Mouse (Mus musculus) embryonic fibroblast, embryonic 13.5 days (primary cell): ENCODE data around the gene Pkn1. TPM values are rescaled to one million over a fixed set of nuclear protein-coding genes. Genes with fewer than 3 reads are reported as not detected.
A peak's percentile ranks its signal among the peaks of the same experiment; 100 is the strongest.

ENCODE experiments used
- H3K27ac ChIP-seq: 2 replicates; pipeline ENCODE4 v1.5.1; 2012; ENCODE audit warnings: low read length, control low read depth, inconsistent platforms; ENCODE audit not compliant: insufficient read depth
- H3K4me1 ChIP-seq: 2 replicates; pipeline ENCODE4 v1.6.1; 2011; ENCODE audit warnings: low read length; ENCODE audit not compliant: control insufficient read depth, insufficient read depth
- H3K4me3 ChIP-seq: 2 replicates; pipeline ENCODE4 v1.5.1; 2011; ENCODE audit warnings: mild to moderate bottlenecking, control low read depth, low read length; ENCODE audit not compliant: insufficient read depth
- CTCF ChIP-seq: IDR thresholded peaks from 2 replicates; pipeline ENCODE4 v1.5.1; 2011; ENCODE audit warnings: mild to moderate bottlenecking, control low read depth, low read length, moderate library complexity, borderline replicate concordance; ENCODE audit not compliant: insufficient read depth
- POLR2A ChIP-seq: IDR thresholded peaks from 2 replicates; pipeline ENCODE4 v1.6.1; 2011; ENCODE audit warnings: low read depth, mild to moderate bottlenecking, control low read depth, low read length, moderate library complexity
- polyA plus RNA-seq: library from polyadenylated mRNA; stranded (reverse); fragments of >200 nt; gene quantifications from 2 replicates; pipeline ENCODE4 v1.2.4, GENCODE M21; 2011; ENCODE audit warnings: low read depth; ENCODE audit not compliant: missing spikeins, insufficient read length

Gene Pkn1
- polyA plus RNA-seq, 1 experiment = 40.2 TPM

DNA sequence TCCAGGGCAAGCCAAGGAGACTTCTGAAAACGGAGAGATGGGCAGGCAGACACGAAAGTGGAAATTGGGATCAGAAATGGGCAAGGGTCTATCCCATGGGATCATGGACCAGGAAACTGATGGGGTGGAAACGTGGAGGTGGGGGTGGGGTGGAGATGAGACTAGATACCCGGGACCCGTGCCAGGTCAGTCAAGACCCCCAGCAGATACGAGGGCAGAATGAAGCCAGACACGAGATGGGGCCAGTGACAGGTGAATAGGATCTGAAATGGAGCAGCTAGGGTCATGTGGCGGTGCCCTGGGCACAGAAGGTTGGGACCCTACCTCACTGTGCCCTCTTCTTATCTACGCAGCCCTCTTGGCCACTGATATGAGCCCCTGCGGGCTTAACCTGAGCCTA, 31.5 kb downstream of the Pkn1 start:
- Histone ChIP-seq H3K27ac (no peak overlapping the region), H3K4me1 (peaks cover 4% of the 10 kb centered on the region), H3K4me3 (no peak overlapping the region)
- TF ChIP-seq CTCF (no peak), POLR2A (no peak)

DNA sequence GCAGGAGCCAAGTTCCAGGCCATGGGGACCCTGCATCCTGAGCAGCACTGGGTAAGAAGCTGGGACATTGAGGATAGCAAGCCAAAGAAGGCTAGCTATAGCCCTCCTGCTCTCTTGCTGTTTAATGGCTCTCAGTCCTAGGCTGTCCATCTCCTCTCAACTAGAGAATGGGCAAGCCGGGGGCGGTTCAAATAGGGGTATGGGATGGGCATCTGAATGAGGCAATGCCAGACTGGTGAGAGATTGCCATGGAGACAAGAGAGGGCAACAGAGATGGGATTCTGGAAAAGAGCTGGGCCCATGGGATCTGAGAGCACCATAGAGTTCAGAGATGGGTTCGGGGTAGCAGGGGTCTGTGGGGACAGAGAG, 32.1 kb downstream of the Pkn1 start:
- H3K4me3 ChIP-seq = no peak overlapping the region
- H3K27ac ChIP-seq = peak overlapping the region; percentile 39
- TF ChIP-seq POLR2A (peak; percentile 33; the same call in 1 of the 2 replicates), CTCF (no peak)
- peaks cover 4% of the 10 kb centered on the region for H3K4me1 ChIP-seq

DNA sequence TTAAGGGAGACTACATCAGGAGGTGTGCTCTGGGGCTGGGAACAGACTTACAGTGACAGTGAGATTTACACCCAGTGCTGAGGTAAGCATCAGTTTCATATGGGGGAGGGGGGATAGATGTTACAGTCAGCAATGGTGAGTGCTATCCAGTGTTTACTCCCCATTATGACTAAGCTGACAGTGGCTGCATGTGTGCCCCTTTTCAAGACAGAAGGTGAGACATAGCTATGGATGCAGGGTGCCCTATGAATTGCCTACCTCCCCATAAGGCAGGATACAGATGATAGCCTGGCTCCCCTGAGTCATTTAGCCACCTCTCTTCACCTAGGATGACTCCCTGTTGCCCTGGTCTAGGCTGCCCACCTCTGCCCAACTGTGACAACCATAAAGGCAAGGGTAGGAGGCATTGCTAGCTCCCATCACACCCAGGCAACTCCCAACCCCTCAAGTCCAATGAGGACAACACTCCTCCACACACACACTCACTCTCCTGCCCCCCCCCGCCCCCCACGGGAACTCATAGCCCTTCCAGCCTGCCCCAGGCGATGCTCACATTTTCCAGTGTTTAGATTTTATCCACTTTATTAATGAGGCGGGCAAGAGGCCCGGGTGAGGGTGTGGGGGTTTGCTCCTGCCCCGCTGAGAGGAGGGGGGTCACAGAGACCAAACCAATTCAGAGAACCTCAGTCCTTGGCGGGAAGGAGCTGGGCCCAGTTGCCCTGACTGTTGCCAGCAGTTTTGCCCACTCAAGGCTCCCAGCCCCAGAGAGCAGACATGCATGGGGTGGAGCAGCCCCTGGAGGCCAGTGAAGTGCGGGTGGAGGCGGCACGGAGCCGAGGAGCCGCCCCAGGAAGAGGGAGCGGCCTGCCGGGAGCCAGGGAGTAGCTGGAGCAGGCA, 32.8 kb downstream of the Pkn1 start, which contains the start of gene Ptger1:
Gene Ptger1, plus strand, starts transcription at position 710 of the 897 bp plus-strand sequence.
- H3K4me3 ChIP-seq = no peak within 1 kb of the TSS
- peak within 1 kb of the TSS; percentile 45 for H3K27ac ChIP-seq
- peaks cover 4% of the 10 kb centered on the region for H3K4me1 ChIP-seq
- TF ChIP-seq POLR2A (no peak), CTCF (no peak)

DNA sequence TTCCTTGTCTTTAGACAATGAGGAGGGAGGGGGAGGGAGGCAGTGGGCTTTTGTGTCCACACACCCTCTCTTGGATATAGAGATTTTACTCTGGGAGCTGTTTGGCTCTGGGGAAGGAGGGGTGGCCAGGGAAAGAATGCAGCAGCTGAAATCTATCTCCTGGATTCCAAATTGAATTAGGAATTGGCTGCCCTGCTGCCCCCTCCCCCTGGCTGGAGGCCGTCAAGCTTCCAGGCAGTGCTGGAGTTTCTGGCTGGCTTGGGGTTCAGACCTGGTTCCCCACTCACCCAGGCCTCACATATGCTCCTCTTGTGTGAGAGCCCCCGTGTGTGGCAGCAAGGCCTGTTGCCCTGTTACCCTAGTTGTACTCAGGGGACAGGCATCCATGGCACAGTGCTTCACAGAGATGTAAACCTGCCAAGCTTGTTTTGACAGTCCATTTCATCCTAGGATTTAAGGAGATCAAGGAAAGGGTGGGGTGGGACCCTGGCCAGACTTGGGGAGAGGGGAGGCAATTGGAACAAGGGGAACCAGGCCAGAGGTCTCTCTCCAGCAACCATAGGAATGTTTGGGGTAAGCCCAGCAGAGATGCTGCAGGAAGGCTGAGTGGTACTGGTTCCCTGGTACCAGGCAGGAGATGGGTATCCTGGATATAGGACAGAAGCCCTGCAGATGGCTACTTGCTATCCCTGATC, 33.9 kb downstream of the Pkn1 start:
- H3K4me3 ChIP-seq = no peak overlapping the region
- H3K27ac ChIP-seq = peak overlapping the region; percentile 45; the same call in 1 of the 2 replicates
- no peak; the same call in 1 of the 2 replicates for TF ChIP-seq POLR2A
- TF ChIP-seq CTCF = no peak
- H3K4me1 ChIP-seq = peaks cover 4% of the 10 kb centered on the region

DNA sequence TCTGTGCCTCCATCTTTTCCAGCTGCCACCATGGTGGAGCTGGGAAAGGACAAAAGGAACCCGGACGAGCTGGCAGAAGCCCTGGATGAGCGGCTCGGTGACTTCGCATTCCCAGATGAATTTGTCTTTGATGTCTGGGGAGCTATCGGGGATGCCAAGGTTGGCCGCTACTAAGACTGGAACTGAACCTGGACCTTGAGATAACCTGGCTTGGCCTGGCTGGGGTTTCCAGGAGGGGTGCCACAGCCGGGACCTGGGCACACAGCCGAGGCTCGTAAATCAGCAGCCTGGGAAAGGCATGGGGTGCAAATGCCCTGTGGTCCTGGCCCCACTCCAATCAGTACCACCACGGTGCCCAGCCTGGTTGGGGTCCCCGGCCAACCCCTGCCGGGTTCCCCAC, 34.9 kb downstream of the Pkn1 start:
- TF ChIP-seq POLR2A = no peak
- TF ChIP-seq CTCF = no peak
- Histone ChIP-seq H3K27ac (no peak overlapping the region), H3K4me3 (no peak overlapping the region), H3K4me1 (peaks cover 4% of the 10 kb centered on the region)

DNA sequence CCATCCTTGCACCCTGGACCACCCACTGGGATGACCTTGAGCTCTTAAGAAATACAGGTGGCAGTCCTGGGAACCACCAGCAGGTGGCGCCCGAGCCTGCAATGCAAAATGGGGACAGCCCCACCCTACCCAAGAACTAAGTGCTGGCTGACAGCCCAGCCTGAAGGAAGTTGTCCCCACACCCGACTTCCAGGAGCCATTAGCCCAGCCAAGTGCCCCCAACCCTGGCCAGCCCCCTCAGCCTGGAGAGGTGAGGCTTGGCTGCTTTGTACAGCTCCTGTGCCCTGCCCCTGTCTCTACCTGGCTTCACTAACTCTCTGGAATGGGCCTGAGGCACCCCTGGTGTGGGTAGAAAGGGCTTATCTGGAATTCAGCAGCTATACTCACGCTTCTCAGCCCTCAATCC, 36.6 kb downstream of the Pkn1 start:
- Histone ChIP-seq H3K27ac (no peak overlapping the region), H3K4me1 (peaks cover 4% of the 10 kb centered on the region), H3K4me3 (no peak overlapping the region)
- TF ChIP-seq POLR2A (no peak), CTCF (peak; percentile 66)

DNA sequence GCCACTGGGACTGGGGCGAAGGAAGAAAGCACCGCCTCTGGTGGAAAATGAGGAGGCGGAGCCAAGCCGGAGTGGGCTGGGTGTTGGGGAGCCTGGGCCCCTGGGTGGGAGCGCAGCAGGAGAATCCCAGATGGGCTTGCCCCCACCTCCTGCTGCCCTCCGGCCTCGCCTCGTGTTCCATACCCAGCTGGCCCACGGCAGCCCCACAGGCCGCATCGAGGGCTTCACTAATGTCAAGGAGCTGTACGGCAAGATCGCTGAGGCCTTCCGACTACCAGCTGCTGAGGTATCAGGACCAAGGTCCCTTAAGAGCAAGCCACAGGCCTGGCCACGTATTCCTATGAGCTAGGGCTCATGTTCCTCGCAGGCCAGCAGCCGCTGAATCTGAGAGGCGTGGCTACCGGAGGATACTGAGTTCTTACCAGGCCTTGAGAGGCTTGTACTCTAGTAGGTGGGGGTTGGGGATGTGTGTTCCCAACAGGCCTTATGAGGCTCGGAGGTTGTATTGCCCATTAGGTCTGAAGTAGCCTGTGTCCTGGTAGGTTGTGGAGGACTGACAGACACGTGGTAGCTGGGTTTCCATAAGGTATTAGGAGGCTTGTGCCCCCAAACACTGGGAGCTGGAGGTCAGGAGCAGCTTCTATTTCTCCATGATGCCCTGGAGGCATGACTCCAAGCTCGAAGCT, 37.8 kb downstream of the Pkn1 start:
- Histone ChIP-seq H3K4me3 (no peak overlapping the region), H3K4me1 (peaks cover 3% of the 10 kb centered on the region), H3K27ac (peak overlapping the region; percentile 30; the same call in 1 of the 2 replicates)
- TF ChIP-seq POLR2A = no peak
- TF ChIP-seq CTCF = no peak

DNA sequence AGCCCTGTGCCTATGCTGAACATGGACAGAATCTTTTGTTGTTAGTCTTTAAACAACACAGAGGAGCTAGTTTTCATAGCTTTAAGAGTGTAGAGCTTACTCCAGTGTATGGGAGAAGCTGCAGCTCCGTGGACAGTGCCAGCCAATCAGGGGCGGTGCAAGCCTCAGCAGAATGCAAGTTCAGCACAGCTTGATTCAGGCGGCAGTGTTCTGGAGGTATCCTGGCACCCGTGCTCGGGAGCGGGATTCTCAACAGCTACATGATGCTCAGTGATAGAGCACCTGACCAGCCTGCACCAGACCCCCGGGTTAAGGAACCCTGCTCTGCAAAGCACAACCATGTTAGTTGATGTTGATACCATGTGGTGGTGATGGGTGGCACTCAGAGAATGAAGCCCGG, 38.4 kb downstream of the Pkn1 start:
- Histone ChIP-seq H3K27ac (no peak overlapping the region), H3K4me3 (no peak overlapping the region), H3K4me1 (no peaks in the 10 kb centered on the region; the same call in none of the 2 replicates)
- no peak for TF ChIP-seq CTCF
- no peak for TF ChIP-seq POLR2A

DNA sequence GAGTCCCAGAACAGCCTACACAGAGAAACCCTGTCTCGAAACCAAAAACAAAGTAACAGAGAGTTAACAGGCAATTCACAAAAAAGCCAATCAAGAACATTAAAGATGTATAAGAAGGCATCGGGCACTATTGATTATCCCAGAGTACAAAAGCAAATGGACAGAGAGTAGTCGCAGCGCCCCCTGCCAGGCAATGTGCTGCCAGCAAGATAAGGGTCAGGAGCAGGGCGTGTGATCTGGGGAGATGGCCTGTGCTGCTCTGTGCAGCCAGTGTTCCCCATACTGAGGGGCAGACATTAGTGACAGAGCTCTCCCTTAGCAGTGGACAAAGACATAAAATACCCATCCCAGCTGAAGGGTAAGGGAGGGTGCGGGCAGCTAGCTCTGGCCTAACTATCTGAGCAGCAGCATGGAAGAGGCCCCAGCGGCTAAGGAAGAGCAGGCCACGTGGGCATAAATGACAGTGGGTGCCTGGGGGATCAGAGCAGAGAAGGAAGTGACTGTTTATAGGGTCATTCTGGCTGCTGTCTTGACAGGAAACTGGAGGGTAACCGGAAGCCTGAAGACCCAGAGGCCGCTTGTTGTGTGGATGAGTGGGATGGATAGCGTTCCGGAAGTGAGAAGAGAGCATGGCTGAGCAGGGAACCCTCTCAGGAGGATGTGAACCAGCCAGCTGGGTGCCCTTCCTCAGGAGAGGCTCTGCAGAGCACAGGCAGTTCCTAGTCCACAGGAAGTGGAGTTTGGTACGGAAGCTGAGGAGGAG, 42.3 kb downstream of the Pkn1 start:
- Histone ChIP-seq H3K27ac (no peak overlapping the region), H3K4me1 (no peaks in the 10 kb centered on the region; the same call in 1 of the 2 replicates), H3K4me3 (no peak overlapping the region)
- no peak for TF ChIP-seq POLR2A
- no peak; the same call in 1 of the 2 replicates for TF ChIP-seq CTCF
